Mouse (Mus musculus): ENCODE measurements around the gene Aspdh.

Aspdh gene

DNA sequence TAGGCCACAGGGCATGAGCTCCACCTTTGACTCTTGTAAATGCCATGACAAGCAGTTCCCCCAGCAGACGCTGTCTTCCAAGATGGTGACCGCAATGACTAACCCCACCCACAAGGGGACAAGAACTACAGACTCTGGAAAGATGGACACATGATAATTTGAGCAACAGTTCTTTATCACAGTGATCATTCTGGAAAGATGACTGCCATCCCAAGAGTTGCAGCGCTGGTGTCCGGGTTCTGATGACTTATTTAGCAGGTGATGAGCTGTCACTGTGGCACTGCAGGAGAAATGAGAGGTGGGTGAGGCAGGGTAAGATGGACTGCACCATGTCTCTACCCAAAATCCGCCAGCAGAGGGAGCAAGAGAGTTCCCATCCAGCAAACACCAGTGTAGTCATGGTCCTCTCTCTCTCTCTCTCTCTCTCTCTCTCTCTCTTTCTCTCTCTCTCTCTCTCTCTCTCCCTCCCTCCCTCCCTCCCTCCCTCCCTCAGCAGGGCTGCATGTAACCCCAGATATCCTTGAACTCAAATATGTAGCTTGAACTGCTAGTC is 36.4 kb downstream of the Aspdh start:
- DNase-seq = peak; percentile 73

DNA sequence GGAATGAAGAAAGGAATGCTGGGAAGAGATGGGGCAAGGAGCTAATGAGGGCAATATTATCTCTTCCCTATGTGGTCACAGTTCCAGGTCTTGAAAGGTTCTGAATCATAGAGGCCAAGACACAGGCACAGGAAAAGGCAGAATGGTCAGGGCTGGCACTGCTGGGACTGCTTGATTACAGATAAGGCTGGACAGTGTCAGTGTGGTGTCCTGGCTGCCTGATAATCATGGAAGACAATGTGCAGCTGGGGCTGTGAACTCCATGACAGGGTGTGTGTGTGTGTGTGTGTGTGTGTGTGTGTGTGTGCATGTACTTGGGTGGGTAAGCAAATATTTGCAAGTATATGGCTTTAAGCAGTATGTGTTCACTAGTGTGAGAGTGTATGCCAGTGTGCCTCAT is 42.3 kb downstream of the Aspdh start:
- no peak for DNase-seq

Measured in lung, postnatal 36 days (tissue).